Mouse (Mus musculus): ENCODE data around the gene 1600012H06Rik.
"Not testable (repeated sequence)": the region's sequence is repeated elsewhere in the genome, so short reads cannot be mapped to it uniquely, and the experiment has no call there.

Gene 1600012H06Rik

DNA sequence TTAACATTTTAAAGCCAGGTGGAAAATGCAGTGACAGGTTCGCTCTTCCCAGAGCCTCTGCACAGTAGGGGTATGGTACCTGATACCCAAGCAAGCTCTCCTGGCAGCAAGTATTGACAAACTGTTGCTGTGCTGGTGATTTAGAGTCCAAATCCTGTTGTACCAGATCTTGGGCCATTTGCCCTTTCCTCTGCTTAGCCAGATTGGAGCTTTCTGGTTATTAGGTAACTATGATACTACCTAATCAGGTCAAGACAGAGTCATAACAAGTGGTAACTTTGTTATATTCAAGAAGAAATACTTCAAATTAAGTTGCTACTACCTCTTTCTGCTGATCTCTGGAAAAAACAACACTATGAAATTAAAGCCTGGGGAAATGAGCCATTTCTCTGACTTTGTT, 1.6 kb downstream of the 1600012H06Rik start:
- DNase-seq = peak; percentile 16

DNA sequence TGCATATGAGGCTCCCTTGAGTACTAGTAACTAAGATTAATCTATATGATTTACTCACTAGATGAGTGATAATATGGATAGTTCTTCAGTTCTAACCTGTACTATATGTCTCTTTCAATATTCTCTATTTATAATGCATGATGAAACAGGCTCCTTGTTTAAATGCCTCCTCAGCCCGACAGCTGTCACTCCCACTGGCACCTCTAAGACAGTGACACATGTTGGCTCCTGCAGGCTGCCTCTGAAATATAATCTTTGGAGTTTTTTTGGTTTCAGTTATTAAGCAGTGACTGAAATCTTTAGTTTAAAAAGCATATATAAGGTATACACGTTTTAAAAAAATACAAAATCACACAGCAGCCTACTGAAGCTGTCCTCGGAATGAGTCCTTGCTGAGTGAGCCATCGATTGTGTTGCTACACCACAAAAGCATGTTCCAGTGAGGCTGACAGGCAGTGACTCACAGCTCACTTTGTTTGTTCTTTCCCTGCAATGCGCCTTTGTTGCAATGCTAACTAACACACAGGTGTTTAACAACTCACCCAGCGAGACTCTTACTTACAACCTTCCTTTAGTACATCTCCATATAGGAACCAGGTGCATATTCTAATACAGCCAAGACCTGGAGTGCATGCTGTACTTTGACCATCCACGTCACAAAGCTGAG, 6.3 kb downstream of the 1600012H06Rik start:
- no peak for DNase-seq

DNA sequence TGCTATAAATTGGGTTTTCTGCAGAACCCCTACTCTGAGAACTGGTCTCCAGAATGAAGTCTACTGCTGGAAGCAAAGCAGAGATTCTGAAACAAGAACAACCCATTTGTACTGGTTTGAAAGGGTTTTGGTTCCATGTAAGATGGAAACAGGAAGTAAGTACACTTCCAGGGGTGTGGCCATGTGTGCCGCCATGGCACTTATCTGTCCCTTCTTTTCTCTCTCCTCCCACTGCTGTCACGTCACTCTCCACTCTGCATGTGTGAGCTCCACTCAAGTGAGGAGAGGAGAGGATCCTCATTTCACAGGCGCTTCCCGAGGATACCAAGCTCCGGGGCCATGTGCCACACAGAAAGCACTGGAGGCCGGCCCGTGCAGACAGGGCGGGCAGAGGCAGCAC, 10.5 kb downstream of the 1600012H06Rik start:
- no peak for DNase-seq

DNA sequence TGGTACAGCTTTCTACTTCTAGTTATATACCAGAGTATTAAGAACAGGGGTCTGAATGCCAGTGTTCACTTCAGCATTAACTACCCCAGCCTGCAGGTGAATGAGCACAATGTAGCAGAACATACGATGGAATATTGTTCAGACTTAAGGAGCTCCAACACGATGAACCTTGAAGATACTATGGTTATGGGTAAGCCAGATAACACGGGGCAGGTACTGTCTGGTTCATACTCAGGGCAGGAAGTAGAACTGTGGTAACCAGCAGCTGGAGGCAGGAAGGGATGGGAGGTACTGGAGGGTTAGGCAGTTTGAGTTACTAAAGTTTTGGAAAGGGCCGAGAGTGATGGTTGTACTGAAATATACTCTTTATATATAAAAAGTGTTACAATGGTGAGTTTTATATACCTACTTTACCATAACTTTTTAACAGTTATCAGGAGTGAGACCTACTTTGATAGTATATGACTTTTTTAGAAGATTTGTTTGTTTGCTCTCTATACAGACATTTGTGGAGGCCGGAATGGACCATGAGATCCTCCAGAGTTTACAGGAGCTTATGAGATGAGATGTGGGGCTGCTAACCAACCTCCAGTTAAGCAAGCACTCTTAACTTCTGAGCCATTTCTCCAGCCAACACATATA, 15.8 kb downstream of the 1600012H06Rik start:
- DNase-seq = no peak

DNA sequence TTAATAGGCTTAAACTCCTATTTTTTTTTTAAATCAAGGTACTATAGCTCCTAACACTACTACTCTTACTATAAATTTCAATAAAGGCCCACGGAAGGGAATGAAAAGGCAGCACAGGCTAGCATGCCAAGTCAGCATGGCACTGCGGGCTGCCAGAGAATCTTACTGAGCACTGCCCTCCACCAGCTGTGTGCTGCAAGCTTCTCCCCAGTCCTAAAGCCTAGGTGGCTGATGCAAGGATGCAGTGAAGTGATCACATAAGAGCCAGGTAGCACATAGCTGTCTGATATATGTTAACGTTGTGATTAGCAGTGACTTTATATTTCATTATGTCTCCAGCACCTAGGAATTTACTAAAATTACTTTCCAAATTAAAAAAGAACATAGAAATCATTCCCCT, 17.0 kb downstream of the 1600012H06Rik start:
- peak; percentile 22 for DNase-seq

DNA sequence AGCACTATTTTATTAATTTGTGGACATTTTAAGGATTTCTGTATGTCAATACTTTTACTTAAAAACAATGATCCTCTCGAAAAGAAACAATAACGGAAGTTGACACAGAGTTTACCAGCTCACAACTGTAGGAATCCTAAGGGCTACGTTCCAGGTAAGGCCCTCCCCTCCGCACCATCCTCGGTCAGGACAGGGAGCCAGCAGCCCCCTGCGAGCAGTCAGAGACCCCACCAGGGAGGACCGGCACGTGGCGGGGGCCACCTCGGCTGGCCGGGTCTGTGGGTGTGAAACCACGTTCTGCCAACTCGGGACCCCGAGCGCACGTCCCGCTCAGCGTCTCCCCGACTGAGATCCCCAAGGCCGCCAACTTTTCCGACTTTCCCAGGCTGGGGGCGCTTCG, 17.5 kb downstream of the 1600012H06Rik start:
- DNase-seq = peak; percentile 20

DNA sequence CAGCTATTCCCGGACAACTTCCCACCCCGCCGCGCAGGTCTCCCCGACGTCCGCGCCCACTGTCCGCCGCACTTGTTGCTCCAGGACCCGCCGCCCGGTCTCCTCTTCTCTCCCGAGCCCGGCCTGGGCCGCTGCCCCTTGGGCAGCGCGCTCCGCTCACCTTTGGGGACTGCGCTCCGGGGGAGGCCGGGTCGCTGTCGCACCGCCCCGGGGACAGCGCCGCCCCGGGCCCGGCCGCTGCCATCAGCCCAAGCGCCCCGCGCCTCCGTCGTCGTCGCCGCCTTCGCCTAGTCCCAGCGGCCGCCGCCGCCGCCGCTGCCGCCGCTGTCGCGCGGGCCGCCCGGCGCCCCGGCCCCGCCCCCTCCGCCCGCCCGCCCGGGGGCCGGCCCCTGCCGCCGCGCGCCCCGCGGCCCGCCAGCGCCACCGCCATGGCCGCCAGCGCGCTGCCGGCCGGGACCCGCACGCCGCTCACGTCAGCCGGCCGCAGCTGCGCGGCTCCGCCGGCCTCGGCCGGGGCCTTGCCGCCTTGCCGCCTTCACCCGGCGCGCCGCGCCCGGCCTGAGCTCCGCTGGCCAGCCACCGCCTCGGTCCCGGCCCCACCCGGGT, 18.1 kb downstream of the 1600012H06Rik start, which contains the start of gene Phf10:
TSS of gene Phf10 (minus strand) at position 323 of the 606 bp plus-strand sequence.
- peak; percentile 24 for DNase-seq

DNA sequence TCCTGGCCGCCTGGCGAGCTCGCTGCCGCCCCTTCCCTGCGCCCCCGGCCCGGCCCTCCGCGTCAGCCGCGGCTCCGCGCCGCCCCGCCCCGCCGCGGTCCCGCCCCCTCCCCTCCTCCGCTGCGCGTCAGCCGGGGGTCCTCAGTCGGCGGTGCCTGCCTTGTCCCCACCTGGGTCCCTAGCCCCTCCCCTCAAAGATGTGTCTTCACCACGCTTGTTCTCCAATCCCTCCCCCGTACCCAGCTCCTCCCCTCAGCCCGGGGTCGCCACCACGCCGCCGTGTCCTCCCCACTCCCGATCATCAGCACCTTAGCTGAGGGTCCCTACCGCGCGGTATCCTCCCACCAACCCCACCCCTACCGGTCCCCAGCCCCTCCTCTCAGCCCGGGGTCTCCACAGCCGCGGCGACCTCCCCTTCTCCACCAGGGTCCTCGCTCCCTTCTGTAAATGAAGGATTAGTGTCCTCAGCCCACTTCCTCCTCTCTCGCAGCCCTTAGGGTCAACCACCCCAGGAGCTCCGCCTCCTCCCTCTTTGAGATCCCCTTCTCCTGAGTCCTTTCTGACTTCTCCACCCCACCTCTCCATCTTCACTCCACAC, 18.7 kb downstream of the 1600012H06Rik start:
- not testable (repeated sequence) for DNase-seq

DNA sequence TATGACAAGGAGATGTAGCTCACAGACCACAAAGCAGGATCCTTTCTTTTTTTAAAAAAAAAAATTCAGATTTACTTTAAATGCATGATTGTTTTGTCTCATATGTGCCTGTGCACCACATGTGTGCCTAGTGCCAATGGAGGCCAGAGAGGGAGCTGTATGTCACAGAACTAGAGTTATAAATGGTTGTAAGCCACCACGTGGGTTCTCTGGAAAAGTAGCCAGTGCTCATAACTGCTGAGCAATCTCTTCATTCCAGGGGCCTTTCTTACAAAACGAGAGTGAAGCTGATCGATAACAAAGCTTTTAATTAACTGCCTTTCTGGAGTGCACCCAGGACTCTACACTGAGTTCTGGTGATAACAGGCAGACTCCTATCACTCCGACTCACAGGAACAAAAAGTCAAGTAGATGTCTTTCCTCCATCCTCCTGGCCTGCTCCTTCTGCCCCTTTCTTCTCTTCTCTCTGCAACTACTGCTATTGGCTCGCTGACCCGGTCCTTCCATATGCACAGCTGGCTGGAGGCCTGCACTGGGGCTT, 25.5 kb downstream of the 1600012H06Rik start:
- DNase-seq = not testable (repeated sequence)

DNA sequence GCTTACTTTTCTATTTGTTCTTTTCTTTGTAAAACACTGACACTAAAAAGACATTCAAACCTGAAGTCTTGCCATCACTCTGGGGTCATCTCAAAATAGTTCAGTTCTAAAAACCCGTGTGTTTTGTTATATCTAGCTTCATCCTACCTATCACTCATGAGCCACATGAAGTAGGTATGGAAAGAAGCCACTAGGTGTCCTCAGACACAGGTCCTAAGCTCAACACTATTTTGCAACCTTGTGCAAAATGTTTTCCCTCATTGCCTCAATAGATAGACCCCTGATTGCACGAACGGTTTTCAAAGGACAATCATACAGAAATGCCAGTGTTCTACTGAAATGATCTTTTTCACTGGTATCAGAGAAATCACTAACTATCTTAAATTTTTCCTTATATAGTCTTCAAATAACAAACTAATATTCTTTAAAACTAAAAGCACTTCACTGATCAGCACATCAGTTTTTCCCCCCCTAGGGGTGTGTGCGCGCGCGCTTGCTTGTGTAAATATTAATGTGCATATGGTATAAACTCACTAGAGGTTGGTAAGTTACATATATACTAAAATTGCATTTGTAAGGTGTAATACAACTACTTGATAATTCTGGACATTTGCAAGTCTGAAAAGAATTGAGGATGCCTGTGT, 34.9 kb downstream of the 1600012H06Rik start:
- not testable (repeated sequence) for DNase-seq

DNA sequence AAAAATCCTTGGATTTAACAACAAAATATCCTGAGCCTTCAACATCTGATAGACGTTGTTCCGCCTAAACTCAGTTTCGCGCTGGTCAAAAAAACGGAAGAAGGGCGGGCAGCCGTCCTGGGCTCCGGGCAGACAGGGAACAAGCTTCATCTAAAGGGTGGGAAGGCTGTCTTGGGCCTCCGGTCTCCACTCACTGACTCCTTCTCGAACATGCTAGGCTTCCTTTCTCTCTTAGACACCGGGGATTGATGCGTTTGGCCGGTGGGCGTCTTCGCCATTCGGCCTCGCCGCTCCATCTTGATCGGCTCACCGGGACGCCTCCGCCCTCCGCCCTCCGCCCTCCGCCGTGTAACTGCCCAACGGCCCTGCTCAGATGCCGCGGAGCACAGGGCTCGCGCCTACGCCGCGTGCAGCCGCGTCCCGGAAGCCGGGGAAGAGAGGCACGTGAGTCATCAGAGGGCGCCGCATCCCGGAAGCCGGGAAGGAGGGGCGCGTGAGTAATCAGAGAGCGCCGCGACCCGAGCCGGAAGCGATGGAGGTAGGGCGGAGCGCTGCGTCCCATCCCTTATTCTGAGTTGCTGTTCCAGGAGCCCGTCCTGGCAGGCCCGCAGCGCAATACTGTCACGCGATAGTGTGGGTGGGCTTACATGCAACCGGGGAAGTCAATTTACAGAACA, 35.5 kb downstream of the 1600012H06Rik start, which contains the start of the genes 9030025P20Rik and Gm3417:
TSS of gene 9030025P20Rik (plus strand) at position 107 of the 677 bp plus-strand sequence.
TSS of gene Gm3417 (minus strand) at position 429 of the 677 bp plus-strand sequence.
- not testable (repeated sequence) for DNase-seq

DNA sequence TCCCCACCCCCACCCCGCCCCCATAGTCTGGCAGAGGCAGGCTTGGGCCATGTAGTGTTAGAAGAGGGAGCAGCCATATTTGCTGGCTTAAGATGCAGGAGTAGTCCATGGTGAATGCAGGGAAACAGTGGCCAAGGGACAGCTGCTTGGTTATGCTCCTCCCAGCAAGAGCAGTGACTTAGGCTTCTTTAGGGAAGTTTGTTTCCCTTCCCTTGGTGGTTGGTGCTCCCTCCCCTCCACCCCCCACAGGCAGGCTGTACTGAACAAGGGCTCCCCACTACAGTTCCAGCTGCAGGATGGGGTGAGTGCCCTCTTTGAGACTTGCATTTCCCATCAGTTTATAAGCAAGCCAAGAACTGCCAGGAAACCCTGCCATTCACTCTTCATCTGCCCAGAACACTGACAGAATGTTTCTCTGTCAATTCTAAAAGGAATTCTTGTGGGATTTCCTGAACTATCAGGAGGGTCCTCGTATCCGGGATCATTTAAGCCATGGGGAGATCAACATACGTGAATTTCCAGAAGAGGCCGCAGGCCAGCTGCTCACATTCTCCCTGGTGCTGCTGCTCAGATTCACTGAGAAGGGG, 47.2 kb downstream of the 1600012H06Rik start:
- not testable (repeated sequence) for DNase-seq

DNA sequence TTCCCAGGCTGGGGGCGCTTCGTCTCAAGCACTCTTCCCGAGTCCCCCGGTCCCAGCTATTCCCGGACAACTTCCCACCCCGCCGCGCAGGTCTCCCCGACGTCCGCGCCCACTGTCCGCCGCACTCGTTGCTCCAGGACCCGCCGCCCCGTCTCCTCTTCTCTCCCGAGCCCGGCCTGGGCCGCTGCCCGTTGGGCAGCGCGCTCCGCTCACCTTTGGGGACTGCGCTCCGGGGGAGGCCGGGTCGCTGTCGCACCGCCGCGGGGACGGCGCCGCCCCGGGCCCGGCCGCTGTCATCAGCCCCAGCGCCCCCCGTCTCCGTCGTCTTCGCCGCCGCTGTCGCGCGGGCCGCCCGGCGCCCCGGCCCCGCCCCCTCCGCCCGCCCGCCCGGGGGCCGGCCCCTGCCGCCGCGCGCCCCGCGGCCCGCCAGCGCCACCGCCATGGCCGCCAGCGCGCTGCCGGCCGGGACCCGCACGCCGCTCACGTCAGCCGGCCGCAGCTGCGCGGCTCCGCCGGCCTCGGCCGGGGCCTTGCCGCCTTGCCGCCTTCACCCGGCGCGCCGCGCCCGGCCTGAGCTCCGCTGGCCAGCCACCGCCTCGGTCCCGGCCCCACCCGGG, 49.6 kb downstream of the 1600012H06Rik start:
- not testable (repeated sequence) for DNase-seq

DNA sequence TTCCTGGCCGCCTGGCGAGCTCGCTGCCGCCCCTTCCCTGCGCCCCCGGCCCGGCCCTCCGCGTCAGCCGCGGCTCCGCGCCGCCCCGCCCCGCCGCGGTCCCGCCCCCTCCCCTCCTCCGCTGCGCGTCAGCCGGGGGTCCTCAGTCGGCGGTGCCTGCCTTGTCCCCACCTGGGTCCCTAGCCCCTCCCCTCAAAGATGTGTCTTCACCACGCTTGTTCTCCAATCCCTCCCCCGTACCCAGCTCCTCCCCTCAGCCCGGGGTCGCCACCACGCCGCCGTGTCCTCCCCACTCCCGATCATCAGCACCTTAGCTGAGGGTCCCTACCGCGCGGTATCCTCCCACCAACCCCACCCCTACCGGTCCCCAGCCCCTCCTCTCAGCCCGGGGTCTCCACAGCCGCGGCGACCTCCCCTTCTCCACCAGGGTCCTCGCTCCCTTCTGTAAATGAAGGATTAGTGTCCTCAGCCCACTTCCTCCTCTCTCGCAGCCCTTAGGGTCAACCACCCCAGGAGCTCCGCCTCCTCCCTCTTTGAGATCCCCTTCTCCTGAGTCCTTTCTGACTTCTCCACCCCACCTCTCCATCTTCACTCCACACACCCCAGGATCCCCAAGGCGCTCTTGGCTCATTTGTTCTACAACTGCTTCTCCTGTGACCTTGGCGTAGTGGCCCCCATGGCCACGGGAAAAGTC, 50.3 kb downstream of the 1600012H06Rik start:
- not testable (repeated sequence) for DNase-seq

DNA sequence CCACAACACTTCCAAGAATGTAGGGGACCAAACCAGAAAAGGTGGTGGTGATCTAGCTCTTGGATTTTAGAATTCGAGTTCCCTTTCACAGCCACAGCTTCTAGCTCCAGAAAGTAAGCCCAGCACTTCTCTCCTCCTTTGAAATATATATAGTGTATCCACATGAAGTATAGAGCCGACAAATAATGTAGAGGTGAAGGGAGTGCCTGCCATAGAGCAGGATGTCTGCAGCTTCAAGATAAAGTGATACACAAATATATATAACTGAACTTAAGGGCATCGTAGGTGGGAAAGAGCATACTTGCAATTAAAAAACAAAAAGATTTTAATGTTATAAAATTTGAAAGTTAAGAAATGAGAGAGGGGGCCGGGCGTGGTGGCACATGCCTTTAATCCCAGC, 51.2 kb downstream of the 1600012H06Rik start:
- DNase-seq = not testable (repeated sequence)

DNA sequence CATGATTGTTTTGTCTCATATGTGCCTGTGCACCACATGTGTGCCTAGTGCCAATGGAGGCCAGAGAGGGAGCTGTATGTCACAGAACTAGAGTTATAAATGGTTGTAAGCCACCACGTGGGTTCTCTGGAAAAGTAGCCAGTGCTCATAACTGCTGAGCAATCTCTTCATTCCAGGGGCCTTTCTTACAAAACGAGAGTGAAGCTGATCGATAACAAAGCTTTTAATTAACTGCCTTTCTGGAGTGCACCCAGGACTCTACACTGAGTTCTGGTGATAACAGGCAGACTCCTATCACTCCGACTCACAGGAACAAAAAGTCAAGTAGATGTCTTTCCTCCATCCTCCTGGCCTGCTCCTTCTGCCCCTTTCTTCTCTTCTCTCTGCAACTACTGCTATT, 57.1 kb downstream of the 1600012H06Rik start:
- DNase-seq = not testable (repeated sequence)

DNA sequence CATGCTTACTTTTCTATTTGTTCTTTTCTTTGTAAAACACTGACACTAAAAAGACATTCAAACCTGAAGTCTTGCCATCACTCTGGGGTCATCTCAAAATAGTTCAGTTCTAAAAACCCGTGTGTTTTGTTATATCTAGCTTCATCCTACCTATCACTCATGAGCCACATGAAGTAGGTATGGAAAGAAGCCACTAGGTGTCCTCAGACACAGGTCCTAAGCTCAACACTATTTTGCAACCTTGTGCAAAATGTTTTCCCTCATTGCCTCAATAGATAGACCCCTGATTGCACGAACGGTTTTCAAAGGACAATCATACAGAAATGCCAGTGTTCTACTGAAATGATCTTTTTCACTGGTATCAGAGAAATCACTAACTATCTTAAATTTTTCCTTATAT, 66.1 kb downstream of the 1600012H06Rik start:
- not testable (repeated sequence) for DNase-seq

Measured in kidney, adult 9 months (tissue).